Mouse (Mus musculus) gastrocnemius, postnatal 14 days (tissue): ENCODE measurements around the gene Henmt1. TPM values are rescaled to one million over a fixed set of nuclear protein-coding genes. Genes with fewer than 3 reads are reported as not detected.

ENCODE experiments used
- DNase-seq: peaks from one replicate; pipeline ENCODE4 v3.0.0; 2021; ENCODE audit warnings: mixed read lengths
- intact Hi-C: fragments of 180-260 bp; cut with DNase I; formaldehyde crosslinking; loops from one replicate; pipeline ENCODE4 v1.15.1; 2025; ENCODE audit warnings: low total_unique reads
- total RNA-seq, 2 experiments: library from RNA; stranded (reverse); gene quantifications; 2 replicates each; pipeline ENCODE4 v1.2.3; 2021

Gene Henmt1
- total RNA-seq, 2 experiments from 2014 or later = not detected

GRCm38 (mm10) chr3:108933557-108933956 lies 6.1 kb upstream of the Henmt1 start:
- DNase-seq = no peak
- intact Hi-C loops = no loop called here

- intact Hi-C loops = no loop called here
- DNase-seq = no peak
These were observed 982 bp upstream of the Henmt1 start for GRCm38 (mm10) chr3:108938691-108939090.

GRCm38 (mm10) chr3:108940001-108940633 lies 444 bp downstream of the Henmt1 start, which contains the start of gene Gm9857:
TSS of gene Gm9857 (minus strand) at chr3:108940445.
- DNase-seq = no peak
- intact Hi-C loops = no loop called here

- intact Hi-C loops = no loop called here
These were observed 1.3 kb downstream of the Henmt1 start for GRCm38 (mm10) chr3:108940996-108941395.

GRCm38 (mm10) chr3:108957976-108958375 lies 18.3 kb downstream of the Henmt1 start:
- intact Hi-C loops = no loop called here

More at GRCm38 (mm10) chr3:108940996-108941395, 1.3 kb downstream of the Henmt1 start:
- DNase-seq = no peak

GRCm38 (mm10) chr3:108959680-108960295 lies 20.1 kb downstream of the Henmt1 start:
- no peak for DNase-seq
- intact Hi-C loops = no loop called here

More at GRCm38 (mm10) chr3:108957976-108958375, 18.3 kb downstream of the Henmt1 start:
- DNase-seq = no peak

DNA sequence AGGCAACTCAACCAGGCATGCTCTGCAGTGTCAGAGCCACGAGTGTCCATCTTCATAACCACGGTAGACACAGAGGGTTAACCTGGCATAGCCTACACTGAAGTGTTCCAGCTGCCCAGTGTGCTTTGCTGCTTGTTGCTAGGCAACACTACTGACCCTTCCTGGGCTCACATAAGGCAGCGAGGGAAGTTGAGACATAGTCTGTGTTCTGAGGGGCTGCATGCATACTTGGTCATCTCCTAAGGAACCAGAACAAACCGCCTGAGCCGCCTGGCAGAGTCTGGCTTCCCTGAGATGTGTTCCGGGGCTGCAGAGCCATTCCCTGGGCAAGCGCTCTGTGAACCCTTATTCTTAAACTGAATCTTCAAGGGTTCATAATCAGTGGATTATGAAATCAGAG lies 21.6 kb downstream of the Henmt1 start:
- no peak for DNase-seq

DNA sequence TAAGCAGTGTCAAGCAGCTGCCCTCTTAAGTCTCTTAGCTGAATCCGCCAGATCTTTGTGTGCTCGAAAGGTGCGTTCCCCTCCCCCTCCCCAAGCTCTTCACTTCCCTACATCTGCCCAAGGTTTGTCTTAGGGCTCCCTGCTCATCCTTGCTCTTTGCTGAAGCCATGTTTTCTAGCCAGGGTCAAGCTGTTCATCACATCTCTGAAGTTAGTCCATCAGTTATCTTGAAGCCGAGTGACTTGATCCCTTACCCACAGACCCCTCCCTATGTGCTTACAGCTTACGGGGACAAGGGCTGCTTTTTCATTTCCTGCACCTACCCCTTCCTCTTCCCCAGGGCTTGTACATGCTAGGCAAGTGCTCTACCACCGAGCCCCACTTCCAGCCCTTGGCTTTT lies 22.0 kb downstream of the Henmt1 start:
- DNase-seq = no peak
- intact Hi-C loops = no loop called here

More for the DNA sequence above, 21.6 kb downstream of the Henmt1 start:
- intact Hi-C loops = no loop called here

DNA sequence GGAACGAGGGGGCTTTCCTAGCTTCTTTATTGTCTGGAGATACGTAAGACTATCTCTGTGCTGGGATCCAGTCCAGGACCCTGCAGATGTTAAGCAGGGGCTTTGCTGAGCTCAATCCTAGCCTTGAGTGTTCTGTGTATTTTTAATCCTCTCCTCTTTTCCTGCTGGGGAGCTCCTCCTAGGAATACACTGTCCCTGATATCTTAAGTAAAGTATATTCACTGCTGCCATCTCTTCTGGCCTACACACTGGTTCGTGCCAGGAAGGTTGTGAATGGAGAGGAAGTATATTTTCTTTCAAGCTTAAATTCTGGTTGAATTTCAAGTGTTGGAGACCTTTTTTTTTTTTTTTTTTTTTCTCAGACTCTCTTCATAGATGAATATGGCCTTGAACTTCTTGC lies 23.6 kb downstream of the Henmt1 start:
- intact Hi-C loops = no loop called here
- DNase-seq = no peak

DNA sequence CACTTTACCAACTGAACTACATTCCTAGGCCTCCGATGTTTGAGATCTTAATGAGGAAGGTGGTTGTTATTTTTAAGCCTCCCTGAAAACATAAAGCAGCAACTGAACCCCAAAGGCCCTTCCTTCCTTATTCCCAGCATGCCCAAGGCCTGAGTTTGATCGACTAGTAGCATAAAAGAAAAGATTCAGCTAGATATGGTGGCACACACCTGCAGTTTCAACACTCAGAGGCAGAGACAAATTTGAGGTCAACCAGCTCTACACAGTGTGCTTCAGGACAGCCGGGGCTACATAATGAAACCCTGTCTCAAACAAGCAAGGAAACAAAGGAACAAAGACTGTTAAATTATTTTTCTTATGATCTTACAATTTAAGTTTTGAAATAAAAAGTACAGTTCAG lies 24.1 kb downstream of the Henmt1 start:
- DNase-seq = no peak
- intact Hi-C loops = no loop called here

- intact Hi-C loops = no loop called here
- DNase-seq = no peak
These were observed 24.8 kb downstream of the Henmt1 start for GRCm38 (mm10) chr3:108964361-108965044.

DNA sequence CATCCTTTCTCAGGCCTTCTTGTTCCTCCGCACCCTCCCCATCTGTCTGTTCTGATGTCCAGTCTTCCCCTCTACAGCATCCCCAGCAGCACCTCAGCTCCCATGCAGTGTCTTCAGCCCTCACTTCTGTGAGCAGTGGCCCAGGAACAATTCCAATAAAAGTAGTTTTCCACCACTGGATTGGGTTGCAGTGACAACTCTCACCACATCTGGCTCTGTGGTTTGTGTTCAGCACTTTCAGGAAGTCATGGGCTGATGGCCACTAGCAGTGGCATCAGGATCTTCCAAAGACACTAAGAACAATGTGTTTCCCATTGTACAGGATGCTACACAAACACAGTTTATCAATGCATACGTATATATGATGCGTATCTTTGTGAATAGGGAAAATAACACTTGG lies 26.4 kb downstream of the Henmt1 start:
- intact Hi-C loops = no loop called here
- no peak for DNase-seq

DNA sequence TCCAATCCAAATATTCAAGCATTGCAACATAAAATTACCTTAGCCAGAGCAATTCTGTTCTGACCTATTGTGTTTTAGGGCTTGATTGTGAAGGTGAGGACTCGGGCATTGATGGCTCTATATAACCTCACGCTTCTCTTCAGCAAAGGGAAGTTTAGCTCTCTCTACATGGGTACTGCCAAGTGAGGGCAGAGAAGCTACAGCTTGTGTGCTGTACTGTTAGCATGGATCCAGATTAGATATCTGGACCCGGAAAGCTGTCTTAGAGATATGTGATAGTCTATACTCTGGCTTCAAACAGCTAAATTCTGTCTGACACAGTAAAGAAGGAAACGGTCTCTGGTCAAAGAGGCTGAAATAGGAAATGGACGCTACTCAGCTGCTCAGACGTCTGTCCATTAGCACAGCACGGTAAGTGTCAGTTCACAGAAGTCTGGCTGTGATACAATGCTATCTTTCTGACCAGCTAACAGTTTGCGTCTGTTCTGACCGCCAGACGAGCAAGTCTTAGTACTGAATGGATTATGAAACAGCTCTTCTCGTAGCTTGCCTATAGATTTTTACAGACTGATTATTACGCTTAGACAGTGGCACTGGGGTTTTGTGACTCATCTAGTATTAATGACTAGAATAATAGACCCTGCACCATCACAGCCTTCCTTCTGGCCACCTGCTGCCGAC lies 34.4 kb downstream of the Henmt1 start:
- DNase-seq = no peak
- intact Hi-C loops = no loop called here

DNA sequence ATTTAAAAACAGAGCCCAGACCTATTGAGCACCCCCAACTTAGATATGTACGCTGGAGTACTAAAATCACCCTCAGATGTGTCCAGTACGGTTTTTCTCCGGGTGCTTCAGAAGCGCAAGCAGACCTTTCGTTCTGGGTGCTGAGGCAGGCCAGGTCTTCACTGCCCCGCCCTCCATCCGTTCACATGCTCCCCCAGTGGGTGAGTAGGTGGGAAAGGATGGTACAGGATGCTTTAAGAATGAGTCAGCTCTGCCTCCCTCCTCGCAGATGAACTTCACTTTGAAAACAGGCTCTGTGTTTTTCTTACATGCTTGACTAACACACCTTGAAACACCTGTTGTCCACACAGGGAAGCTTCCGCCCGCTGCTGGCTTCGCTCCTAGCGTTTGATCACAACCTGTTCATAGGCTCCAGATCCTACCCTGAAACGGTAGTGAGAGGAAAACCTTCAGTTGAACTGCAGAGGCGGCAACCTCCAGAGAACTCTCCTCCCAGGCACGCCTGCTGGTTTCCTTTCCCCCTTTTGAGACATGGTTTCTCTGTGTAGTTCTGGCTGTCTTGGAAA lies 35.3 kb downstream of the Henmt1 start:
- intact Hi-C loops = loop anchor here (5.0 kb wide), 1 partner anchor 87 kb away; no protein-coding TSS in a partner anchor
- no peak for DNase-seq

DNA sequence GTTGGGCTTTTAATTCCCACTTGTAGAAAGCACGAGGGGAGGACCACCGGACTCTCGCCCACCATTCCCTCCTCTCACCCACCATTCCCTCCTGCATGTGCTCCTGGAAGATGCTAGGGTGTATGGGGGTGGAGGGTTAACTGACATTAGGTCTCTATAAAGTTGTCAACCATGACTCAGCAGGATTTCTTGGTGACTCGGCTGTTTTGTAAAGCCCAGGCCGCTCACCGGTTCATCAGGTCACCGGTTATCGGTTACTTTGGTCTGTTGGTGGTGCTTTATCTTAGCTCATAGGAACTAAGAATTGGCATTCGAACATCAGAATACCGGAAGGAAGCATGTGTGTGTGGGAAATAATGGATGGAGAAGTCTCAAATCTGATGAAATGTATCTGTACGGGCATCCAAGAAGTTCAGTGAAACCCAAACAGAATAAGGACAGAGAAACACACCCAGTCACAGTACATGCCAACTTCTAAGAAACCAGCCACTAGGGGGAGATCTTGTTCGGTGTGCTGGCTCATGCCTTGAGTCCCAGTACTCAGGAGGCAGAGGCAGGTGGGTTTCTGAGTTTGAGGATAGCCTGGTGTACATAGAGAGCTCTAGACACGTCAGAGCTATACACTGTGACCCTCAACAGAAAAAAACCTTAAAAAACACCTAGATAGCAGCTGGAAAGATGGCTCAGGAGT lies 37.8 kb downstream of the Henmt1 start:
- DNase-seq = no peak
- intact Hi-C loops = loop anchor here (5.0 kb wide), 1 partner anchor 85 kb away; no protein-coding TSS in a partner anchor

DNA sequence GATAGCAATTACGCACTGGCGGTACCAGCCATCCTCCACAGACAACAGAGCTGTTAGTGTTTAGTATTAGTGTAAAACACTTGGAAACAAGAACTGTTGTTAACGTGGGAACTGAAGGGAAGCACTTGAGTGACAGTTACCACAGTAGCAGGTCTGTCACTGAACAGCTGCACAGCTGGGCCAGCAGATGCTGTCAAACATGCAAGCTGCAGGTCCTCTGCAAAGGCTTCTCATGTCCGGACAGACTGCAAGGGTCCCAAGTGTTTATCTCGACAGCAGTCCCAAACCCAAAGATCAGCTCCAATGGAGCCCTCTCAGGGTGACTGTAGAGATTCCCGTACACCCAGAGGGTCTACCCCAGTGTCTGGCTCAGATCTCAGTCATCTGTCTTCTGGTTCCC lies 42.3 kb downstream of the Henmt1 start:
- intact Hi-C loops = no loop called here

GRCm38 (mm10) chr3:108983989-108984388 lies 44.3 kb downstream of the Henmt1 start:
- intact Hi-C loops = no loop called here
- DNase-seq = no peak

More for the DNA sequence above, 42.3 kb downstream of the Henmt1 start:
- DNase-seq = no peak

GRCm38 (mm10) chr3:108986534-108986933 lies 46.9 kb downstream of the Henmt1 start:
- DNase-seq = no peak
- intact Hi-C loops = no loop called here

DNA sequence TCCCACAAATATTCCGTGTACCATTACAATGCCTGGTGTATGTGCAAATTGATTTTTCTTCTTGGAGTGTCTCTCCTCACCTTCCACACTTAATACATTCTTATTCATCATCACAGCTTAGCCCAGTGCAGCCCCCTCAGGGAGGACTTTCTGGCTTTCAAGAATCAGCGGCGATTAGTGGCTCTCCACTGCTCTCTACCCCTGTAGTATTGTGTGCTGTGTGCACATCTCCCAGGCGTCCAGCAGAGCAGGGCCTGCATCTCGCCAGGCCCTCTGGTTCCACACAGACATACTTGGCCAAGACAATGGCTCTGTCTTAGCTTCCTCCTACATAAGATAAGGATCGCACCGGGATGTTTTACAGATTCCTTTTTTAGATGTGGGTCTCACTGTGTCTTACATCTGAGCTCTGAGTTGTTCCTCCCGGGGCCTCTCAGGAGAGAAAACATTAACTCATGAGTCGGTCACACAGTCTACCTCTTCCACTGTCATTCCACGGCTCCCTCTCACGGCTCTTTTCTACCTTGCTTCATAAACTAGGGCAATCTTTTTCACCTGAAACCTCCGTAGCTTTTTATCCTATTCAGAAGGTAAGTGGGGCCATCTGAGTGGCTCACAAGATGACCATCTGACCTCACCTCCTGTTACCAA lies 47.5 kb downstream of the Henmt1 start:
- no peak for DNase-seq
- intact Hi-C loops = no loop called here
